Mouse (Mus musculus): ENCODE results near the gene Gm14226.

GRCm38 (mm10) chr2:155019673-155020072 is 1.6 kb downstream of the Gm14226 start:
- no peak for TF ChIP-seq POLR2A (IDR thresholded peaks at IDR 0.05; ENCODE audit: low read depth, low read length)
- TF ChIP-seq CTCF (IDR thresholded peaks at IDR 0.05; ENCODE audit: extremely low read depth, insufficient read length, insufficient replicate concordance, low read depth, low read length), result peak; percentile 69; the same call in 1 of the 2 replicates
